Mouse (Mus musculus): ENCODE measurements at regions not wholly inside any gene's neighbourhood (a gene's known extent, or its start where the extent isn't known, plus 50 kb on each side); places are given as distances from the start of the nearest gene placed in this dataset.

DNA sequence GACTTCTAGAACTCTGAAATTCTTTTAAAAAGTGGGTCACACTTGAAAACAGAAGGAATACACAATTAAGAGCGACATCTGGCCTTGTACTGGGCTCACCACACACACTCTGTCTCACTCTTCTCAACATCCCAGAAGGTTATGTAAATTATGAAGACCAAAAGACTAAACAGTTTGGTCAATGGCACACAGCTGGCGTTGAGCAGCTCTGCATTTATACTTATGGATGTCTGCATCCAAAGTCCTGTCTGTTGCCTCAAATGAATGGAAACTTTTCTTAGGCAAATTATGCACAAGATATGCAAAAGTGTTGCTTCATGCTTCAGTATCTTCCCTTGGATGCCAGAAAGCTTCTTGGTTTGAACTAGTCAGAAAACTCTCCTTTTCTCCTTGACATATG is 323.5 kb downstream of the Ppp3ca start:
- no peak for DNase-seq (ENCODE audit: extremely low read depth, low read depth, low spot score)

DNA sequence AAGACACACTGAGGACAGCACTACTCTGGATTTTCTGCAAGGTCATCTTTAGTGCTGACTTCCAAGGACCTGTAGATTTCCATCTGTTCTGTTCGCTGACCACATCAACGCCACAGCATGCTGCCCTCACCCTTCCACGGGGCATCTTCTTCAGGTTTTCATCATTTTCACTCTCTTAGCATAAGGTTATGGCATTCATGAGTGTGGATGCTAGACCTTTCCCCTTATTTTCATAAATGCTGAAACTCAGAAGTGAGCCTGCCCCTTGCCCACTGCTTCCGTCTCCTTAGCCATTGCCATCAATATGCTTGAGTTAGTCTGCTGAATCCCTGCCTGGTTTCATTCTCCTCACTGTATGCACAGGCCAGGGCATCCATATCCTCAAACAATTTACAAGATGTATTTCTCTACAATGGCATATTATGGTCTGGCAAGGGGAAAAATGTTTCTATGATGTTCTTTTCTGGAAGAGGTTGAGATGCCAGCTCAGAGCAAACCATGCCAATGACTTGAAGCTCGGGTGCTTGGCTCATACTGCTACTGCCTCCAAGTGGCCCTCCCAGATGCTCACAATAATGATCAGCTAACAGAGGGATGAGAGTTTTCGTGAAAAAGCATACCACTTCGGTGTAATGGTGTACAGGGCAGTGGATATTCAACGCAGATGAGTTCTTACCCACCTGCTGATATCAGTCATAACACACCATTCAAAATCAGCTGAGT is 324.6 kb downstream of the Ppp3ca start:
- no peak for DNase-seq (ENCODE audit: extremely low read depth, low read depth, low spot score)

DNA sequence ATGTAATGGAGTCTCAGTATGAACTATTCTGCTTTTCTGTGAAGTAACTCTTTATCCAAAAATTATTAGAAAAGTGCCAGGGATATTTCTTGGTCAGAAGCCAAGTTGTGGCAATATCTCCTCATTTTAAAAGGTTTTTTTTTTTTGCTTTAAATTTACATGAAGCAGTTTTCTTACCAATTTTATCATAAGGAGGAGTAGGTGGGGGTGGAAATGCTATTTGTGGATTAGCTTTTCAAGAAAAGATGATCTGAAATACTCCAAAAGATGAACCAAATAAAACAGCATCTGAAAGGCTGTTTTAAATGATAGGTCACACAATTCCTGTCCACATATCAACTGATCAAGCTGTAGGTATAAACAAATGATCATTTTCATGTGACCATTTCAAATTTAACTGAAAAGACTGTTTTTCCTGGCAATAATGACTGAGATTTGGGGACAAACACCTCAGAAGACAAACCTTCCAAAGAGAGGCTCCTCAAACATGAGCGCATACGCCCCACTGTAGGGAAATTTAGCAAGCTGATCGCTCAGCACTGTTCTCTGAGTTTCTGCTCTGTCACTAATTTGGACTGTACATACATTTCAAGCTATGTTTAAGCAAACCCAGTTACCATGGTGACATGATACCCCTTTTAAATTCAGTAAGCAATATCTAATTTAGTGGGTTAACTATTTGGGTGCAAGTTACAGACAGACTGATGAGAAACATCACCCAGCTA is 325.8 kb downstream of the Ppp3ca start:
- DNase-seq (ENCODE audit: extremely low read depth, low read depth, low spot score): no peak

DNA sequence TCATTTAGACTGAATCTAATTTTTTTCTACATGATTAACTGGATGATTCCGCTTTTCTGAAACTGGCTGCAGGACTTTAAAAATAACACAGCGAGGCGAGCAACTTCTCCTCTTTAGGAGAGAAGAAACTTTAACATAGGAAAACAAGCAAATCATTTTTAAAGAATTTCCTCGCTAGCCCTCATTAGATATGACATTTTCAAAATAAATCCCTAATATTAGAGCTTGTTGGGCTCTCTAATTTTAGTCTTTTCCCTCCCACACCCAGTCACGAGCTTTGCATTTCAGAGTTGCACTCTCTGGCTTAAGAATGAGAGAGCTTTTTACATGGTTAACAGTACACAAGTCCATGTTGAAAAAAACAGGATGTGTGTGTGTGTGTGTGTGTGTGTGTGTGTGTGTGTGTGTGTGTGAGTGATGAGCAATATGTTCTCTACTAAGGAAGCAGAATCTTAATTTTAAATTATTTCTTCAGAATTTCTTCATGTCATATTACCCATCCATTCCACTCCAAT is 326.5 kb downstream of the Ppp3ca start:
- DNase-seq (ENCODE audit: extremely low read depth, low read depth, low spot score): no peak

DNA sequence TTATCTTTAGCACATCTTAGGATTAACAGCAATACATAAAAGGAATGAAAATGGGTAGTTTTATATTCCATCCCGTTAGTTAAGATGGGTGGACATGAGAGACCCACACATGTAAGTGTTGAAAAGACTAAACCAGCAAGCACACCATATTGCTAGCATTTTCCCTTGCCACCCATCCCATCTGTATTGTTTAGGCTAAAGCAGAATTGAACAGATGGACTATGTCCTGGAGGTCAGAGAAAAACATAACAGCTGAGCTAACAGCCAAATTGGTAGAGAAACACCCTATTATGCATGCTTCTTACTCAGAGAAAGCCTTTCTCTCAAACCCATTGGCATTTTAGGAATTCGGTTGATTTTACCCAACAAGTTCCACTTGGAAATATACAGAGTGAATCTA is 329.3 kb upstream of the Emcn start:
- DNase-seq (ENCODE audit: extremely low read depth, low read depth, low spot score): no peak

DNA sequence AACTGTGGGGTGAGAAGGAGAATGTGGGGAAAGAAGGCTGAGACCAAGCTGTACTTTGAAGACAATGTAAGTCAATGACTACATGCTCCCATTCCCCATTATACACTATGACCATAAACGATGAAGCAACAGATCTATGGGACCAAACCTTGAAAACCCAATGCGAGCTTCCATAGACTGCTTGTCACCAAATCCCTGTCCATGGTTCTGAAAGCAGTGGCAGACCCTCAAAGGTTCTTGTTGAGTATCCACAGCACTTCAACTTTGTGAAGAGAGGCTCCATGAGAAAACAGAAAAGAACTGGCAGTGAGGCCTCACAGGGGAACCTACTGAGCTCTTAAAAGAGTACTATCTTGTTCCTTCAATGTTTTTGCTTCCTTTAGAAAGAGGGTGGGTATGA is 326.2 kb upstream of the Emcn start:
- DNase-seq (ENCODE audit: extremely low read depth, low read depth, low spot score): no peak

DNA sequence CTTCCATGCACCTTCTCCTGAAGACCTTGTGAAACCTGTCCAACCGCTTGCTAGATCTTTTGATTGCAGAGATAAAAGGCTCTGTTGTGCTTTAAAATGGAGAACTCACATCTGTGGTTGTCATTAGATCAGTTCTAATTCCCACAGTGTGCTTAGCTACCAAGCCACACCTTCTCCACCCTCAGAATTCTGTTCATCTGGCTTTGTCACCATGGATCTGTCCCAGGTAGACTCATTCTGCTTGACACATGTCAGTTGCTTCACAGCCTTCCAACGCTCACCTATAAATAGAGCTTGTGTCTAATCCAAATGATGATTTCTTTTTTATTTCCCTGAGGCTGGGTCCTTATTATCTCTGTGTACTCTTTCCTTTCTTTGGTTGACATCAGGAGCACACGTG is 325.7 kb upstream of the Emcn start:
- peak; percentile 83 for DNase-seq (ENCODE audit: extremely low read depth, low read depth, low spot score)

DNA sequence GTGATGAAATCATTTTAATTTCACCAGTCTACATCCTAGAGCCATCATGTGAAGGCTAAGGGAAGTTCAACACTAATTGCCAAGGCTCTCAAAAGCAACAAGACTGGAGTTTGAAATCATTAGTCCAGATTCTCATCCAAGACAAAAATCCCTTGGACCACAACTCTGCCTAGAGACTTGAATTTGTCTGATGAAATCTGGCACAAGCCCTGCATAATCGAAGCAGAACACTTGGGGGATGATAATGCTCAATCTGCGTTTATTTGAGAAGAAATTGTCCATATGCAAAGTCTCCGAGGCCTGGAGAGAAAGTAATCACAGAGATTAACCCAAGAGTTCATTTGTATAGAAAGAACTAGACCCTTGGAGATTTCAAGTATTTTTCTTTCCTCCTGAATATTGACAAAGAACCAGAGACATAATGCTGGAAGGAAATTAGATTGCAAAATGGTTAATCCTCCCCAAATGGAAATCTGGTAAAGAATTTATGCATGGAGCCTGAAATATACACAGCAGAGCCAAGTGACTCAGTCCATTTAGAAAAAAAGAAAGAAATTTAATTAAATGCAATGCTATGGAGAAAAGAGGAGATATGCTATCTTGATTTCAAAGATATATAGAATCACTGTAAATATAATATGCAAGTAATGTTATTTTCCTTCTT is 320.8 kb upstream of the Emcn start:
- DNase-seq (ENCODE audit: extremely low read depth, low read depth, low spot score): peak; percentile 58

DNA sequence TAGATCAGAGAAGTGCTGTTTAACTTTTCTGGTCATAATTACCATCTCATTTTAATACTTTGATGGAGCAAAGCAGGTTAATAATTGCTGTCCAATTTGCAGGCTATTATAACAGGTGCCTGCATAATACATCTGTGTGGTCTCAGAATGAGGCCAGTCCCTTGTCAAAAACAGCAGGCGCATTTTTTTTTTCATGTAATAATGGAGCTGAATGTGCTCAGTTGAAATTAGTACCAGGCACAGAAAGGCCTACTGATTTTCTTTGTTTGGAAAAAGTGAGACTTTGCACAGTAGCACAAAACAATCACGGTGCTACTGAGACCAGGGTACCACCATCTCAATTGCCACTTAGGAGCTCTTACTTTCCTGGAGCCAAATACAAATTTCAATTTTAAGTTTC is 311.3 kb upstream of the Emcn start:
- DNase-seq (ENCODE audit: extremely low read depth, low read depth, low spot score): no peak

DNA sequence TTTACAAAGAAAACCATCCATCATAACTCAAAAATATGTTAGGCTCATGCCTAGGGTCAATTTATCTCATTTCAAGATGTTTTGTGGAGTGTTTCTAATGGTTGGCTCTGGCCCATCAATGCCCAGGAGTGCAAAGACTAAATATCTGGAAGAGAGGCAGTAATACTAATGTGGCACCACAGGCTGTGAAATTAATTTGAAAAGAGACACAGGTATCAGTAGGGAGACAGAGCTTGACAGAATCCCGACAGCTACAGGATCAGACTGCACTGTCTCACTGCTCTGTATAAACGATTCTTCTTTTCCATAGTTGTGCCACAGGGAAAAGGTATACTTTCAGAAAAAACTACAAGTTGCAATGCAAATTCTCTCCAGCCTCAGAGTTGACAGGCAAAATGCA is 308.1 kb upstream of the Emcn start:
- no peak for DNase-seq (ENCODE audit: extremely low read depth, low read depth, low spot score)

DNA sequence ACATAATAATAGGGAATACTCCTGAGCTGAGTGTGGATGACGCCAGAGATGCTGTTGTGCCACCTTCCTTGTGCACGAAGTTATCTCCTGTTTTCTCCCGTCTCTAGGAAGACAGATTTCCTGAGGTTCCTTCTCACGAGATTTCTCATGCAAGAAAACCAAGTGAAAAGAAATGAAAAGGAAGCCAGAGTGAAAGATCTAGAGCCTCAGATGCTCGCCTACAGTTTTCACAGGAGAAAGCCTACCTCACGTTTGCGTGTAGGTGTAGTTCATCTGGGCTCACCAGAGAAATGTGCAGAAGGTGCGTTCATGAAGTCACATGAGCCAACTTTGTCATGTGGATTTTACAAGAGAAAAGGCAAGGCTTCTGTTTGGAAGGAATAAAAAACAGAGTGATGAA is 301.2 kb upstream of the Emcn start:
- DNase-seq (ENCODE audit: extremely low read depth, low read depth, low spot score): no peak

DNA sequence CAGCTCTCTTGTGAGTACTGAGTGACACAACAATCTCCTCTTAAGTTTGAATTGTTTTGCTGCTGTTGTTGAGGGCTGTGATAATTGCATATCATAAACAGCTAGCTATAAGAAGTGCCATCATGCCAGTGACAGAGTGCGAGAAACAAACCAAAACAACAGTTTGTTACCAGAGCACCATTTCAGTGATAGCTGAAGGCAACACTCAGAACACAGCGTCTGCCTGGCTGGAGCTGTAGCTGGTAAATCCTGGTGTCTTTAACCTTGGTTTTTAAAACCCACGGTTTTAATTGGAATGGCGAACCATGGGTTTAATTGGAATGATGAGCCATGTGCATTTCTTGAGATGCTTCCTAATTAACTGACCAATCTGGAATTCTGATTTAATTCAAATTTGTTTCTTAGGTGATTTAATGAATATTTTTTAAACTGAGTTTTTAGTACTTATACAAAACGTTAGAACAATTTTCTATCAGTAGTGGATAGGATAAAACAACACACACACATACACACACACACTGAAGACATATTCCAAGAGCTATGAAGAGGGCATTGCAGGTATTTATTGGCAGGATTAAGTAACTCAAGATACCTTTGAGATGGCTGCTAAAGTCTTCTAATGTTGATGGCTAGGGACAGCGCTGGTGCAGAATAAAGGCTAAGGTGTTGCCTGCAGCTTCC is 284.2 kb upstream of the Emcn start:
- no peak for DNase-seq (ENCODE audit: extremely low read depth, low read depth, low spot score)

DNA sequence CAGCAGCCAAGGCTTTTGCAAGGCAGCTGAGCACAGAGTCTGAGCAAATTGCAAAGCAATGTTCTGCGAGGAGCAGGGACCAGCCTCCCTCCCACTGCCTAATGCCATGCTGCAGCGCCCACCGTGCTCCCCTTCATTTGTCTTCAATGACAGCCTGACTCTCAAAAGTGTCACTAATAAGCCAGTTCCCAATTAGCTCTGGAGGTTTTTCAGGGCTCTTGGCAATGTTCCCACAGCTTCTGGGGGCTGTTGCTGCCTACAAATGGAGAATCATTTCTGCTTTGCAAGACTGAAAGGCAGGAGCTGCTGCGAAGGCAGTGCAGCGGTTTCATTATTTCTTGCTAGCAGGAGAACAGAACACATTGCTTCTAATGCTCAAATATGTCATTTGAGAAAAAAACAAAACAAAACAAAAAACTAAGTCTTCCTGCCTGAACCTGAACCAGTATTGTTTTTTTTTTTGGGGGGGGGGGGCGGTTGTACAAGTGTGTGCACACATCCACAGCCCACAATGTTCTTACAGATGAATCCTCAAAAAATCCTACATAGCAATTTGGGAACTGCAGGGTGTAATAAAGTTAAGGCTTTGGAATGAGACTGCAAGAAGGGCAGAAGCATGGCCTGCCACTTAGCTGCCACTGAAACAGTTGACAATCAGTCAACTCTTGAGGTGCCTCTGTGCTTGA is 283.5 kb upstream of the Emcn start:
- DNase-seq (ENCODE audit: extremely low read depth, low read depth, low spot score): no peak

DNA sequence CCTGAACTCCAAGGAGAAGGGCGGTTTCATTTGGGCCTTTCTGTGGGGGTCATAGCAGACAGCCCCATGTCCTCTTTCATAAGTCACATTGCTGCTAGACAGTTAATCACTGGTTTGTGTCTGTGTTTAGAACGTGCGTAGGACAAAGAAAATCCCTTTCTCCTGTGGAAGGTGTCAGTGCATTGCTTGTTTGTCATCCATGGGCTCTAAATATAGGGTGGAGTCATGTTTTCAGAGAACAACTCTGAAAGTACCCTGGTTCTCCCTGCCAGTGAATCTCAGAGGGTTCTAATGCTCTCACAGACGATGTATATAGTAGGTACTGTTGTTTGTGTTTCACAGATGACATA is 283.0 kb upstream of the Emcn start:
- no peak for DNase-seq (ENCODE audit: extremely low read depth, low read depth, low spot score)

DNA sequence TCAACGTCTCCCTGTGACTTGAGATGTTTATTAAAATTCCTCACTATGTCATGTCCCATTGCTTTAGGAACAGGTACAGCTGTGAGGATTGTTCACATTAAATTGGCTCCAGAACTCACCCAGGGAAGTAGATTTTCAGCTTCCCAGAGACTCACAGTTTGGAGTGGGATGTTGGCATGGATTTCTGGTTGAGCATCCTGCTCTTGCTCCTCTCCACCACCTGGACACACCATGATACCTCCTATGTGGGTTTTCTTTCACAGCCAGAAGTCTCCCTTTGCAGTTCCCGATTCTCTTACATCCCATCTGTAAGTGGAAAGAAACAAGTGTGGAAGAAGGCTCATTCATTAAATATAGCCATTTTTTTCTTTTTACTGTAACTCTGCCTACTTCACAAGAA is 278.8 kb upstream of the Emcn start:
- DNase-seq (ENCODE audit: extremely low read depth, low read depth, low spot score): no peak

DNA sequence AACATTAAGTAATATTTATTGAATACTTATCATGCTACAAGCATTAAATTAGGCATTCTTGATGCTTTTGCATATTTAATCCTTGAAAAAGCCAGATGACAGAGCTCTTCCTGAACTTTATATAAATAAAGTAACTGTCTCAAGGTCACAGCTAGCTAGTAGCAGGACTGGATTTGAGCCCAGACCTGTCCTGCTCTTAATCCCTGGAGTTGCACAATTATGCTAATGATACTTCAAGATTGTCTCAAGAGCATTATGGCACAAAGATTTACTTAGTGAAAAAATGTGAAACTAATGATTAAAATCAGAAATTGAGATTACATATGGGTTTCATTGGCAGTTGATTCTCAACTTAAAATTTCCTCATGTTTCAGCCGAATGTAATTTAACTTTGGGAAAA is 273.5 kb upstream of the Emcn start:
- DNase-seq (ENCODE audit: extremely low read depth, low read depth, low spot score): peak; percentile 36

DNA sequence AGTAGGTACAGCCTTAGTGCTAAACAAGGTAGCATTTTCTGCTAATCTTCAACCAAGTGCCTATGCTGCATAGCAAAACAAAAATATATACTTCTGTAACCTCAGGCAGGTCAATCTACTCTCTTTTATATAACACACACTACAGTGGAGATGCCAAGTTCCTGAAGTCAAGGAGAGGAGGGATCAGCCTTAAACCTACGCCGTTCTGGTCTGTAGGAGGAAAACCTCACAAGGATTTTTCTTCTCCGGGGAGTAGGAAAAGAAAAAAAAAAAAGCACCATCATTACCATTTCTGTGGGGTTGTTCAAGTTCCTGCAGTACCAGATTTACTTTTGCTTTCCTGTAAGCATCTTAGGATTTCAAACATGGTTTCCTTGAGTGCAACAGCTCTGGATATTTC is 271.5 kb upstream of the Emcn start:
- no peak for DNase-seq (ENCODE audit: extremely low read depth, low read depth, low spot score)

DNA sequence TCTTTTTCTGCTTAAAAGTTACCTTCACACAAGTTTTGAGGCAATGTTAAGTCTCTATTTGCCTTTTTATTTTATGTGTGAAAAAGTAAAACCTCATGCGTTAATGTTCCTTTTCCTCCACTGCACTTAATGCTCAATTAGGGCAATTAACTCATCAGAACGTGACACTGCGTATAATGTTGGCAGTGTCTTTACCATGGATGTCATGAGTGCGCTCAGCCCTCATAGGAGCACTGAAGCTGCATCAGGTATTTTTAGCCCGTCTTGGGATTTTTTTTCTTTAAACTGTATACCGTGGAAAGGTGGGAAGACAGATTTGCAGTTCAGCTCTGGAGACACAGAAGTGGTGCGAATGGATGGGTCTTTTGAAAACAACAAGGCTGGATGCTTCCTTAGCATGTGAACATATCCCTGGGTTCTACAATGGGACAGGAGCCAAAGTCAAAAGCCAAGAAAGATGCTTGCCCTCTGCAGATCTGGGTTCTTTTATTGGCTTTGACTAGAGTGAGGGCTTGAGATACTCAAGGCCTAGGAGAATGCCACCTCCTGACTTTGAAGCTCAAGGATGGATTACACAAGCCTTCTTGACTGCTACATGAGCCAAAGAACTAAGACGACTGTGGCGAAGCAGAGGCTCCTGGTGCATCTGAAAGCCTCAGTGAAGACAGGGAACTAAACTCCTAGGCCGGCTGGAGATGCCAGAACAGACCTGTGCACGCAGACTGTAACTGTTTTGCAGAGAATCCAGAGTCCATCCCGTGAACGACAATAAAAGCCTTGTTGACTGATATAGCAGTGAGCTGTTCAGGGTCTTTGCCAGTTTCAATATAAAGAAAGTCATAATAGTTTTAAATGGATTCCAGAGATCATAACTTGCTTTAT is 262.9 kb upstream of the Emcn start:
- no peak for DNase-seq (ENCODE audit: extremely low read depth, low read depth, low spot score)

DNA sequence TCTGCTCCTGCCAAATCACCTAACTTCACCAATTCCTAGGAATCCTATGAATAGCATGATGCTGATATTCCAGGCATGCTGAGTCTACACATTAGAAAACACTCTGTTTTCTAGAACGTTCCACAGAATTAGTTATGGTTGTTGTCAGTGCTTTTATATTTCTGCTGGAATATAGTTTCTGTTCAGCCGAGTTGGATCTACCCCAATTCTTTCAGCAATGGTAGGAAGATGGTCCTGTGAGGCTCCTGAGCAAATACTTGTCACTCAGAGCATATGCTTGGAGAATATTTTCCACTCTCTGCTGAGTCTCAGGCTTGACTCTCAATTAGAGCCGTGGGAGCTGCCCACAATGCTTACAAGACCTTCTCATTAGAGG is 262.3 kb upstream of the Emcn start:
- no peak for DNase-seq (ENCODE audit: extremely low read depth, low read depth, low spot score)

DNA sequence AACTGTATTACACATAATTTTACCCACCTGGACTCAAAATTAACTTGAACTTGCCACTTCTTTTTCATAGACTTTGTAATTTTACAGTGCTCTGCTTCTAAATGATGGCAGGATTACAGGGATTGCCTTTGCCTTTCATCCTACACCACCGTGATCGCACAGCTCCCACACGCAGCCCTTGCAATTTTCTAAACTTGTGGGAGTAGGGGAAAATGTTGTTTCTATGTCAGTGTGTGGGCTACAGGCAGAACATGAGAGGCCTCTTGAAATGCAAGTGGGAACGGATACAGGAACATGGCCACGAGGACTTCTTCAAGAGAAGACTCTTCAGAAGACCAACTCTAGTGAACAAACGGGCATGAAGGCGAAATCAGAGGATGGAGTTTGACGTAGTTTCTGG is 254.0 kb upstream of the Emcn start:
- no peak for DNase-seq (ENCODE audit: extremely low read depth, low read depth, low spot score)
